Mouse (Mus musculus) hindbrain, embryonic 14.5 days (tissue): ENCODE measurements around the gene Fam84a. TPM values are rescaled to one million over a fixed set of nuclear protein-coding genes. Genes with fewer than 3 reads are reported as not detected.
A peak's percentile ranks its signal among the peaks of the same experiment; 100 is the strongest.

ENCODE experiments used
- ATAC-seq: fragments of 200-750 bp; cut with Nextera tagmentation; 2 replicates; pipeline ENCODE4 v1.8.0; 2017; ENCODE audit warnings: moderate number of reproducible peaks, mild to moderate bottlenecking, moderate TSS enrichment, moderate library complexity; ENCODE audit not compliant: low FRiP score
- DNase-seq: peaks from one replicate; pipeline ENCODE4 v3.0.0-alpha.2; 2015; ENCODE audit warnings: low spot score
- H3K27ac ChIP-seq: fragments of 300-500 bp; sonication (generic); 2 replicates; pipeline ENCODE4 v1.5.1; 2014; ENCODE audit warnings: mild to moderate bottlenecking, moderate library complexity
- H3K27me3 ChIP-seq: fragments of 300-500 bp; sonication (generic); 2 replicates; pipeline ENCODE4 v1.6.1; 2014; ENCODE audit warnings: mild to moderate bottlenecking, low read length, mixed read lengths; ENCODE audit not compliant: control insufficient read depth, insufficient read depth
- H3K36me3 ChIP-seq: fragments of 300-500 bp; sonication (generic); replicated peaks from 2 replicates; pipeline ENCODE4 v1.6.1; 2014; ENCODE audit not compliant: control insufficient read depth, insufficient read depth
- H3K4me1 ChIP-seq: fragments of 300-500 bp; sonication (generic); replicated peaks from 2 replicates; pipeline ENCODE4 v1.6.1; 2014; ENCODE audit warnings: antibody characterized with exemption, low read length, mixed read lengths; ENCODE audit not compliant: control insufficient read depth, insufficient read depth
- H3K4me2 ChIP-seq: fragments of 300-500 bp; sonication (generic); replicated peaks from 2 replicates; pipeline ENCODE4 v1.6.1; 2014; ENCODE audit warnings: mild to moderate bottlenecking, moderate library complexity
- H3K4me3 ChIP-seq: fragments of 300-500 bp; sonication (generic); replicated peaks from 2 replicates; pipeline ENCODE4 v1.5.1; 2014; ENCODE audit warnings: mild to moderate bottlenecking, low read length
- H3K9ac ChIP-seq: fragments of 300-500 bp; sonication (generic); 2 replicates; pipeline ENCODE4 v1.6.1; 2014
- H3K9me3 ChIP-seq: fragments of 300-500 bp; sonication (generic); 2 replicates; pipeline ENCODE4 v1.6.1; 2016; ENCODE audit warnings: low read length; ENCODE audit not compliant: control insufficient read depth
- WGBS: fragments of 180-500 bp; shearing (Covaris S2); extraction: QIAGEN DNeasy Blood & Tissue Kit; methylation state at CpG from one replicate; pipeline ENCODE4 v1.1.7; 2014; 5-methylcytosine and 5-hydroxymethylcytosine counted together
- polyA plus RNA-seq: library from polyadenylated mRNA; unstranded; fragments of >200 nt; fragmentation: Nextera tagmentation; extraction: Ambion mirVana; gene quantifications from 2 replicates; pipeline ENCODE4 v1.2.1, GENCODE M21; 2014

Fam84a gene
- polyA plus RNA-seq, 1 experiment from 2014 or later = 75.3 TPM

GRCm38 (mm10) chr12:14149022-14149842 lies 2.6 kb downstream of the Fam84a start:
- H3K27ac ChIP-seq = 0 out of 2 replicates have a peak overlapping the region, but pooled peaks have one; percentile 26
- H3K9ac ChIP-seq = peak overlapping the region; percentile 73
- 8% methylated on average over 27 of the region's 27 CpGs for WGBS
- peak overlapping the region; percentile 55 for H3K4me3 ChIP-seq
- DNase-seq (no peak), ATAC-seq (no peak)
- H3K27me3 ChIP-seq = no peaks in the 10 kb centered on the region
- H3K36me3 ChIP-seq = no peaks in the 10 kb centered on the region
- peak overlapping the region; percentile 88 for H3K4me2 ChIP-seq
- H3K9me3 ChIP-seq = no peaks in the 10 kb centered on the region
- H3K4me1 ChIP-seq = peaks cover 18% of the 10 kb centered on the region

- Histone ChIP-seq H3K4me1 (no peaks in the 10 kb centered on the region), H3K9me3 (no peaks in the 10 kb centered on the region), H3K4me2 (no peak overlapping the region), H3K27ac (no peak overlapping the region), H3K27me3 (no peaks in the 10 kb centered on the region), H3K4me3 (no peak overlapping the region), H3K9ac (no peak overlapping the region), H3K36me3 (no peaks in the 10 kb centered on the region)
- 89% methylated on average over 1 of the region's 1 CpGs for WGBS
- ATAC-seq (no peak), DNase-seq (no peak)
Measured at GRCm38 (mm10) chr12:14137046-14137445, 14.8 kb downstream of the Fam84a start.

- Histone ChIP-seq H3K36me3 (no peaks in the 10 kb centered on the region), H3K9me3 (no peaks in the 10 kb centered on the region), H3K27me3 (no peaks in the 10 kb centered on the region), H3K4me1 (no peaks in the 10 kb centered on the region), H3K4me3 (no peak overlapping the region), H3K9ac (no peak overlapping the region), H3K27ac (no peak overlapping the region), H3K4me2 (no peak overlapping the region)
- DNase-seq (no peak), ATAC-seq (no peak)
- 90% methylated on average over 6 of the region's 6 CpGs for WGBS
Measured at GRCm38 (mm10) chr12:14114730-14115129, 37.1 kb downstream of the Fam84a start.

- Histone ChIP-seq H3K4me1 (no peaks in the 10 kb centered on the region), H3K36me3 (no peaks in the 10 kb centered on the region), H3K9ac (no peak overlapping the region), H3K27me3 (no peaks in the 10 kb centered on the region), H3K4me2 (no peak overlapping the region), H3K27ac (no peak overlapping the region), H3K4me3 (no peak overlapping the region), H3K9me3 (no peaks in the 10 kb centered on the region)
- no peak for DNase-seq
- no peak for ATAC-seq
Measured at GRCm38 (mm10) chr12:14096944-14097343, 54.9 kb downstream of the Fam84a start.
